8 mouse cellular contexts compared by ENCODE assay signal in the genomic region with DNA sequence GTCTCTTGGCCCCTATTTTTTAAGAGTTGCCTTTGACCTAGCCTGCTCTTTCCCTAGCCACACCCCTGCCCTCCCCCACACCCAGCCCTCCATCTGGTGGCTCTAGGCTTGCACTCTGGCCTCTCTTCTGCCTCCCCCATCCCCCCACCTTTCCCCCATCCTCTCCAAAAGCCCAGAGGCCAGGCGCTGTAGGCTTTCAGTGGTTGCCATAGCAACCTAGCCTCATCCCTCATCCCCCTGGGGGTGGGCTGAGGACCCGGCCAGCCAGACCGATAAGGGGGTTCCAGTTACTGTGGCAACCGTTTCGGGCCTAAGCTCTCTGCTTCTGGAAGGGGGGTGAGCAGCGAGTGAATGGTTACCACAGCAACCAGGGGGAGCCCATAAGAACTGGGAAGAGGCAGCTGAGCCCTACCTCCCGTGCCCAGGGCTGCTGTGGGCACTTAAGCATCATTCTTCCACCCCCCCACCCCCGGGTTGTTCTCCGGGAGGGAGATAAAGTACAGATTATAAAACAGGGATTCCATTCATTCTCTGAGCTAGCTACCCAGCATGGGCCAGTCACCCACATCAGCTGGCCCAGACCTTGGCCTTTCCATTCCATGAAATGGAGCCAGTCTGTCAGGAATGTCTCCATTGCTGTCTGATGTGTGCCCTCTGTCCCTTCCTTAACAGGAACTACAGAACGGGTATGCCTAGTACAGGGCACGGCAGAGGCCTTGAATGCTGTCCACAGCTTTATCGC. TPM values are rescaled to one million over a fixed set of nuclear protein-coding genes. Genes with fewer than 3 reads are reported as not detected.
DNase-seq lines count a peak whose midpoint lies in the region; ATAC-seq lines count a peak whose summit lies in the region.
"Had no signal": no experiment of that assay in that cellular context is flagged by ENCODE, and none has a peak within 500 bp of the region (broad histone marks: within the 10 kb centered on the region; RNA-seq: fewer than 3 reads in every experiment).

No protein-coding gene starts in this region.

- no peak overlapping the region for H3K27ac ChIP-seq in embryonic facial prominence, embryonic 12.5 days
- H3K27ac ChIP-seq in midbrain, embryonic 10.5 days (replicated peaks): peak overlapping the region; percentile 90

- H3K9ac ChIP-seq in embryonic facial prominence, embryonic 12.5 days: no peak overlapping the region

- no peaks in the 10 kb centered on the region for H3K36me3 ChIP-seq in embryonic facial prominence, embryonic 12.5 days
- peaks cover 66% of the 10 kb centered on the region for H3K36me3 ChIP-seq in midbrain, embryonic 10.5 days

- WGBS in embryonic facial prominence, embryonic 12.5 days: 24% methylated on average over 12 of the region's 12 CpGs
- WGBS in midbrain, embryonic 10.5 days: 15% methylated on average over 12 of the region's 12 CpGs

- DNase-seq in right cerebral cortex, adult 18-20 months: peak; percentile 48
- DNase-seq in right cerebral cortex, postnatal 36 days (ENCODE audit: low spot score in 2 of 2): no peak
- peak; percentile 96 for DNase-seq in midbrain, embryonic 10.5 days (ENCODE audit: low spot score)
- DNase-seq in yolk sac, embryonic 10.5 days (ENCODE audit: low spot score): peak; percentile 24
- DNase-seq in Muller cell, postnatal 12 days (ENCODE audit: inconsistent ontology term): no peak
- no peak for DNase-seq in spleen, postnatal 4 days (ENCODE audit: low spot score in 2 of 2)
- DNase-seq: liver had no signal

- H3K9me3 ChIP-seq in embryonic facial prominence, embryonic 12.5 days: no peaks in the 10 kb centered on the region
- H3K9me3 ChIP-seq in midbrain, embryonic 10.5 days (replicated peaks): no peaks in the 10 kb centered on the region; the same call in 1 of the 2 replicates

- ATAC-seq in embryonic facial prominence, embryonic 12.5 days (ENCODE audit: insufficient number of reproducible peaks, insufficient read depth, low FRiP score, low TSS enrichment): peak; percentile 76

- H3K4me3 ChIP-seq in embryonic facial prominence, embryonic 12.5 days: no peak overlapping the region
- H3K4me3 ChIP-seq in midbrain, embryonic 10.5 days: peak overlapping the region; percentile 36

- H3K4me2 ChIP-seq in embryonic facial prominence, embryonic 12.5 days (replicated peaks): no peak overlapping the region

- peaks cover 19% of the 10 kb centered on the region for H3K27me3 ChIP-seq in embryonic facial prominence, embryonic 12.5 days
- H3K27me3 ChIP-seq in midbrain, embryonic 10.5 days (ENCODE audit: low read depth, poor library complexity, severe bottlenecking): no peaks in the 10 kb centered on the region

- 0 out of 2 replicates have a peak, but pooled peaks cover 3% of the 10 kb centered on the region for H3K4me1 ChIP-seq in embryonic facial prominence, embryonic 12.5 days
- H3K4me1 ChIP-seq in midbrain, embryonic 10.5 days: peaks cover 53% of the 10 kb centered on the region

RNA-seq across cellular contexts. Expression of gene Nova2, which starts 24.3 kb away (rescaled TPM):
- 1.1 TPM in 2 replicates for polyA plus RNA-seq in embryonic facial prominence, embryonic 12.5 days (2016; fragmentation: Nextera tagmentation; extraction: Ambion mirVana)
- polyA plus RNA-seq in midbrain, embryonic 10.5 days (2016; fragmentation: Nextera tagmentation; extraction: Ambion mirVana): 3.9 and 6.2 TPM in 2 replicates

RNA-seq across cellular contexts. Expression of gene Nanos2, which starts 37.2 kb away (rescaled TPM):
- polyA plus RNA-seq in embryonic facial prominence, embryonic 12.5 days (2016; fragmentation: Nextera tagmentation; extraction: Ambion mirVana): not detected in 2 replicates
- polyA plus RNA-seq in midbrain, embryonic 10.5 days (2016; fragmentation: Nextera tagmentation; extraction: Ambion mirVana): 0.07 and 0.16 TPM in 2 replicates

RNA-seq across cellular contexts. Expression of gene Ccdc61, which starts 39.7 kb away (rescaled TPM):
- 39.7 and 41.0 TPM in 2 replicates for polyA plus RNA-seq in embryonic facial prominence, embryonic 12.5 days (2016; fragmentation: Nextera tagmentation; extraction: Ambion mirVana)
- polyA plus RNA-seq in midbrain, embryonic 10.5 days (2016; fragmentation: Nextera tagmentation; extraction: Ambion mirVana): 38.5 and 38.7 TPM in 2 replicates

RNA-seq across cellular contexts. Expression of gene Mypop, which starts 41.1 kb away (rescaled TPM):
- 7.7 and 9.8 TPM in 2 replicates for polyA plus RNA-seq in embryonic facial prominence, embryonic 12.5 days (2016; fragmentation: Nextera tagmentation; extraction: Ambion mirVana)
- polyA plus RNA-seq in midbrain, embryonic 10.5 days (2016; fragmentation: Nextera tagmentation; extraction: Ambion mirVana): 4.0 and 4.1 TPM in 2 replicates

RNA-seq across cellular contexts. Expression of gene Irf2bp1, which starts 53.9 kb away (rescaled TPM):
- polyA plus RNA-seq in embryonic facial prominence, embryonic 12.5 days (2016; fragmentation: Nextera tagmentation; extraction: Ambion mirVana): 47.1 and 48.6 TPM in 2 replicates
- polyA plus RNA-seq in midbrain, embryonic 10.5 days (2016; fragmentation: Nextera tagmentation; extraction: Ambion mirVana): 21.4 and 23.5 TPM in 2 replicates

Comparison
In these comparisons a context has a peak if more than half of its experiments do, and no peak if none do; other contexts are left out.
1. DNase-seq: peak in right cerebral cortex, adult 18-20 months (single experiment), midbrain, embryonic 10.5 days (single experiment) and yolk sac, embryonic 10.5 days (single experiment); none in right cerebral cortex, postnatal 36 days (0 of 2), Muller cell, postnatal 12 days (single experiment) and spleen, postnatal 4 days (0 of 2).